Mouse (Mus musculus) cerebellum, adult 2 months (tissue): ENCODE results near the gene Ceacam13. TPM values are rescaled to one million over a fixed set of nuclear protein-coding genes. Genes with fewer than 3 reads are reported as not detected.
"Not testable (repeated sequence)": the region's sequence is repeated elsewhere in the genome, so short reads cannot be mapped to it uniquely, and the experiment has no call there.

Experiments used
- DNase-seq, 2 experiments: peaks; one replicate each; pipeline ENCODE4 v3.0.0; 2021
- H3K27ac ChIP-seq: fragments of 200-500 bp; 2 replicates; pipeline ENCODE4 v1.5.1; 2012; ENCODE audit warnings: low read length, control low read depth, inconsistent platforms; ENCODE audit not compliant: insufficient read depth
- H3K27me3 ChIP-seq: fragments of 200-500 bp; 2 replicates; pipeline ENCODE4 v1.6.1; 2012; ENCODE audit warnings: inconsistent platforms, mild to moderate bottlenecking, low read length, moderate library complexity; ENCODE audit not compliant: control insufficient read depth, insufficient read depth
- H3K4me1 ChIP-seq: fragments of 200-500 bp; 2 replicates; pipeline ENCODE4 v1.6.1; 2011; ENCODE audit warnings: low read length; ENCODE audit not compliant: control insufficient read depth, insufficient read depth
- H3K4me3 ChIP-seq: fragments of 200-500 bp; replicated peaks from 2 replicates; pipeline ENCODE3; 2011; ENCODE audit warnings: mild to moderate bottlenecking, low read depth, low read length, control low read depth; ENCODE audit not compliant: insufficient read depth
- CTCF ChIP-seq: fragments of 200-500 bp; IDR thresholded peaks from 2 replicates; pipeline ENCODE4 v1.5.1; 2011; ENCODE audit warnings: low read depth, mild to moderate bottlenecking, control low read depth, low read length, moderate library complexity, borderline replicate concordance; ENCODE audit not compliant: insufficient read depth
- POLR2A ChIP-seq: fragments of 200-500 bp; IDR thresholded peaks from 2 replicates; pipeline ENCODE4 v1.6.1; 2011; ENCODE audit warnings: low read length, control low read depth, borderline replicate concordance; ENCODE audit not compliant: insufficient read depth
- WGBS: fragments of 180-500 bp; shearing (Covaris S2); methylation state at CpG from one replicate; pipeline ENCODE4 v1.1.7; 2018; 5-methylcytosine and 5-hydroxymethylcytosine counted together
- polyA plus RNA-seq: library from polyadenylated mRNA; depleted of rRNA; stranded (reverse); fragments of >200 nt; gene quantifications from 2 replicates; pipeline ENCODE4 v1.2.3, GENCODE M21; 2012; rRNA removed

Ceacam13 gene
- polyA plus RNA-seq = not detected in 2 replicates

DNA sequence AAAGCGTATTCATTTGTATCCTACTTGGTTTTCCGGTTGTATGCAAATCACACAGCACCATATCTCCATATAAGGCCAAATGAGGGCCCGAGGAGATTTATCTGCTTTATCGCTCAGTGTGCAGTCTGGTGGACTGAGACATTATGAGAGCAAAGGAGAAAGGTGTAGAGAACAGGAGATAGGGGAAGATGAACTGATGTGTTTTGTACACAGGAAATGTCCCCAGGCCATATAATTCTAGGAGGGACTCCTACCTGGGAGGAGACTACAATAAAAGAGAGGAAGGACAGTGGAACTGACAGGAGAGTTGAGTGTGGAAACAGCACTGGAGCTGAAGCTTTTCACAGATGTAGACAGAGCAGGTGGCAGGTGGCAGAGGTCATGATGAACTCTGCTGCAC, at the start of gene Ceacam13:
Gene Ceacam13 (plus strand): TSS at position 301 of the 400 bp plus-strand sequence.
- TF ChIP-seq POLR2A (no peak), CTCF (no peak)
- Histone ChIP-seq H3K27ac (no peak within 1 kb of the TSS), H3K4me3 (no peak within 1 kb of the TSS), H3K27me3 (no peaks in the 10 kb centered on the region), H3K4me1 (no peaks in the 10 kb centered on the region)
- no peak for DNase-seq
- 69% methylated on average over 4 of the region's 4 CpGs for WGBS

- Histone ChIP-seq H3K27me3 (no peaks in the 10 kb centered on the region), H3K4me3 (no peak within 1 kb of the TSS), H3K4me1 (no peaks in the 10 kb centered on the region), H3K27ac (no peak within 1 kb of the TSS)
- WGBS = 67% methylated on average over 4 of the region's 4 CpGs
- no peak for DNase-seq
- TF ChIP-seq POLR2A = no peak
- no peak for TF ChIP-seq CTCF
Measured at GRCm38 (mm10) chr7:17971824-17972223, 37.9 kb upstream of the Ceacam13 start, which contains the start of gene Ceacam11. TSS of gene Ceacam11 (plus strand) at chr7:17972124.

- H3K27ac ChIP-seq, H3K4me3 ChIP-seq, H3K27me3 ChIP-seq, H3K4me1 ChIP-seq, DNase-seq: not testable (repeated sequence)
- WGBS = 95% methylated on average over 1 of the region's 1 CpGs
Measured at GRCm38 (mm10) chr7:18001131-18001530, 8.6 kb upstream of the Ceacam13 start.

DNA sequence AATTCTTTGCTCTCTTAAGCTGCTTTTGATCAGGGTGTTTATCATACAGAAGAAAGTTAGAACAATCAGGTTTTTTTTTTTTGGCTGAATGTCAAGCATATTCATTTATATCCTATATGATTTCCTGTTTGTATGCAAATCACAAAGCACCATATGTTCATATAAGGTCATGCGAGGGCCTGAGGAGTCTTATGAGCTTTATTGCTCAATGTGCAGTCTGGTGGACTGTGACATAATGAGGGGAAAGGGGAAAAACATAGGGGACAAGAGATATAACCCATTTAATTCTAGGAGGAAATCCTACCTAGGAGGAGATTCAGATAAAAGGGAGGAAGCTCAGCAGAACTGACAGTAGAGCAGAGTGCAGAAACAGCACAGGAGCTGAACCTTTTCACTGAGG, 55.9 kb downstream of the Ceacam13 start, which contains the start of gene Ceacam12:
Gene Ceacam12 (plus strand): TSS at position 301 of the 400 bp plus-strand sequence.
- H3K4me3 ChIP-seq = no peak within 1 kb of the TSS
- no peaks in the 10 kb centered on the region for H3K4me1 ChIP-seq
- TF ChIP-seq CTCF (no peak), POLR2A (no peak)
- no peak for DNase-seq
- no peak within 1 kb of the TSS for H3K27ac ChIP-seq
- 48% methylated on average over 1 of the region's 1 CpGs for WGBS
- no peaks in the 10 kb centered on the region for H3K27me3 ChIP-seq

Other genes with a start within 250 kb of the Ceacam13 start
- not detected in 2 replicates for gene Ceacam14, start 197.3 kb upstream of the Ceacam13 start, polyA plus RNA-seq
- 0.03 TPM in 1 of 2 replicates, not detected in the other for gene Gm5155, start 138.1 kb upstream of the Ceacam13 start, polyA plus RNA-seq
- gene Ceacam11, start 37.8 kb upstream of the Ceacam13 start, polyA plus RNA-seq = 0.10 TPM in 1 of 2 replicates, not detected in the other
- not detected in 2 replicates for gene Ceacam12, start 56.0 kb downstream of the Ceacam13 start, polyA plus RNA-seq
- gene Igfl3, start 166.6 kb downstream of the Ceacam13 start, polyA plus RNA-seq = not detected in 2 replicates
- not detected in 2 replicates for gene Mill1, start 235.5 kb downstream of the Ceacam13 start, polyA plus RNA-seq